ENCODE assay signal across 14 mouse cellular contexts in genomic region chr1:192861305-192861960, GRCm38 (mm10). TPM values are rescaled to one million over a fixed set of nuclear protein-coding genes. Genes with fewer than 3 reads are reported as not detected.
A peak's percentile ranks its signal among the peaks of the same experiment; 100 is the strongest.
DNase-seq lines count a peak whose midpoint lies in the region; ATAC-seq and TF ChIP-seq lines count a peak whose summit lies in the region.
"Had no signal": no experiment of that assay in that cellular context is flagged by ENCODE, and none has a peak within 500 bp of the region (broad histone marks: within the 10 kb centered on the region; RNA-seq: fewer than 3 reads in every experiment).

No protein-coding gene starts in this region.

- no peak overlapping the region for H3K9ac ChIP-seq in forebrain, embryonic 13.5 days
- no peak overlapping the region for H3K9ac ChIP-seq in forebrain, embryonic 12.5 days
- 0 out of 2 replicates have a peak overlapping the region, but pooled peaks have one; percentile 15 for H3K9ac ChIP-seq in midbrain, embryonic 13.5 days (replicated peaks)
- H3K9ac ChIP-seq in midbrain, embryonic 11.5 days (ENCODE audit: low read length) = no peak overlapping the region
- H3K9ac ChIP-seq: midbrain, embryonic 12.5 days had no signal

- H3K4me2 ChIP-seq in forebrain, embryonic 13.5 days = no peak overlapping the region
- no peak overlapping the region for H3K4me2 ChIP-seq in forebrain, embryonic 12.5 days
- H3K4me2 ChIP-seq in midbrain, embryonic 13.5 days (replicated peaks) = no peak overlapping the region
- no peak overlapping the region for H3K4me2 ChIP-seq in midbrain, embryonic 11.5 days
- H3K4me2 ChIP-seq: midbrain, embryonic 12.5 days had no signal

- peaks cover 7% of the 10 kb centered on the region for H3K4me1 ChIP-seq in forebrain, embryonic 13.5 days
- H3K4me1 ChIP-seq in forebrain, embryonic 12.5 days = peaks cover 2% of the 10 kb centered on the region
- peaks cover 5% of the 10 kb centered on the region for H3K4me1 ChIP-seq in midbrain, embryonic 13.5 days (replicated peaks)
- no peaks in the 10 kb centered on the region for H3K4me1 ChIP-seq in midbrain, embryonic 11.5 days (ENCODE audit: control insufficient read depth, insufficient read depth, low read length)
- H3K4me1 ChIP-seq in olfactory bulb, adult 2 months (ENCODE audit: control insufficient read depth, insufficient read depth, low read length) = peaks cover 15% of the 10 kb centered on the region

- H3K27me3 ChIP-seq in forebrain, embryonic 13.5 days = peaks cover 6% of the 10 kb centered on the region; the same call in 1 of the 2 replicates
- H3K27me3 ChIP-seq in forebrain, embryonic 12.5 days = peaks cover 19% of the 10 kb centered on the region
- 0 out of 2 replicates have a peak, but pooled peaks cover 4% of the 10 kb centered on the region for H3K27me3 ChIP-seq in midbrain, embryonic 13.5 days
- peaks cover 3% of the 10 kb centered on the region; the same call in 1 of the 2 replicates for H3K27me3 ChIP-seq in midbrain, embryonic 11.5 days (ENCODE audit: control insufficient read depth, insufficient read depth, low read length)

- ATAC-seq in forebrain, embryonic 13.5 days = peak; percentile 55; the same call in 1 of the 2 replicates
- ATAC-seq in forebrain, embryonic 12.5 days (ENCODE audit: low FRiP score) = no peak
- ATAC-seq in midbrain, embryonic 13.5 days = no peak
- no peak for ATAC-seq in midbrain, embryonic 11.5 days (ENCODE audit: low FRiP score)

- intact Hi-C loops in heart, postnatal 10 days (cut with DNase I) = no loop called here

- no peak overlapping the region; the same call in 1 of the 2 replicates for H3K27ac ChIP-seq in forebrain, embryonic 13.5 days
- H3K27ac ChIP-seq in forebrain, embryonic 12.5 days = no peak overlapping the region
- no peak overlapping the region for H3K27ac ChIP-seq in midbrain, embryonic 13.5 days
- no peak overlapping the region for H3K27ac ChIP-seq in midbrain, embryonic 11.5 days (ENCODE audit: low read depth, low read length)
- peak overlapping the region; percentile 62 for H3K27ac ChIP-seq in olfactory bulb, adult 2 months (ENCODE audit: insufficient read depth, low read depth, low read length)
- H3K27ac ChIP-seq: midbrain, embryonic 12.5 days had no signal

- WGBS in forebrain, embryonic 13.5 days = 66% methylated on average over 5 of the region's 5 CpGs
- 72% methylated on average over 5 of the region's 5 CpGs for WGBS in forebrain, embryonic 12.5 days
- 70% methylated on average over 5 of the region's 5 CpGs for WGBS in midbrain, embryonic 13.5 days
- 75% methylated on average over 5 of the region's 5 CpGs for WGBS in midbrain, embryonic 11.5 days
- 52% methylated on average over 5 of the region's 5 CpGs for WGBS in olfactory bulb, adult 2 months

- TF ChIP-seq POLR2A in olfactory bulb, adult 2 months (IDR thresholded peaks at IDR 0.05; ENCODE audit: insufficient read depth, low read depth, low read length) = no peak

- no peak for DNase-seq in midbrain, embryonic 11.5 days (ENCODE audit: low spot score, missing footprints)
- peak; percentile 62 for DNase-seq in forelimb bud, embryonic 11.5 days (ENCODE audit: low read depth, low spot score)
- DNase-seq in heart, postnatal 10 days = no peak
- no peak for DNase-seq in layer of hippocampus, postnatal 10 days (ENCODE audit: low spot score in 2 of 2)
- DNase-seq: adrenal gland, postnatal 25 days; cerebellum, adult 11-12 months; gastrocnemius, postnatal 10 days; kidney, adult 8-10 months; left cerebral cortex, postnatal 4 days had no signal

- no peaks in the 10 kb centered on the region for H3K36me3 ChIP-seq in forebrain, embryonic 13.5 days (ENCODE audit: poor library complexity, severe bottlenecking)
- H3K36me3 ChIP-seq in forebrain, embryonic 12.5 days (replicated peaks) = no peaks in the 10 kb centered on the region
- H3K36me3 ChIP-seq in midbrain, embryonic 13.5 days = no peaks in the 10 kb centered on the region
- no peaks in the 10 kb centered on the region for H3K36me3 ChIP-seq in midbrain, embryonic 11.5 days (ENCODE audit: control insufficient read depth, insufficient read depth, low read length)
- H3K36me3 ChIP-seq: midbrain, embryonic 12.5 days had no signal

- no peak overlapping the region for H3K4me3 ChIP-seq in forebrain, embryonic 13.5 days
- no peak overlapping the region for H3K4me3 ChIP-seq in forebrain, embryonic 12.5 days (replicated peaks)
- no peak overlapping the region for H3K4me3 ChIP-seq in midbrain, embryonic 13.5 days (replicated peaks)
- no peak overlapping the region for H3K4me3 ChIP-seq in midbrain, embryonic 11.5 days (ENCODE audit: low read depth, low read length)
- no peak overlapping the region for H3K4me3 ChIP-seq in olfactory bulb, adult 2 months (ENCODE audit: insufficient read depth, low read depth, low read length)
- H3K4me3 ChIP-seq: midbrain, embryonic 12.5 days had no signal

- TF ChIP-seq CTCF in olfactory bulb, adult 2 months (IDR thresholded peaks at IDR 0.05; ENCODE audit: insufficient read depth, low read depth, low read length) = no peak

- no peaks in the 10 kb centered on the region for H3K9me3 ChIP-seq in forebrain, embryonic 13.5 days (replicated peaks)
- H3K9me3 ChIP-seq in forebrain, embryonic 12.5 days = no peaks in the 10 kb centered on the region
- H3K9me3 ChIP-seq in midbrain, embryonic 13.5 days = no peaks in the 10 kb centered on the region
- no peaks in the 10 kb centered on the region for H3K9me3 ChIP-seq in midbrain, embryonic 11.5 days (ENCODE audit: control insufficient read depth, low read length)
- H3K9me3 ChIP-seq: midbrain, embryonic 12.5 days had no signal

RNA-seq across cellular contexts. Expression of gene Sertad4, which starts 5.9 kb away (rescaled TPM):
- polyA plus RNA-seq in forebrain, embryonic 13.5 days (2015; fragmentation: Nextera tagmentation; extraction: Ambion mirVana) = 20.4 and 20.5 TPM in 2 replicates
- 24.5 and 25.8 TPM in 2 replicates for polyA plus RNA-seq in forebrain, embryonic 12.5 days (2016; fragmentation: Nextera tagmentation; extraction: Ambion mirVana)
- polyA plus RNA-seq in midbrain, embryonic 13.5 days (2015; fragmentation: Nextera tagmentation; extraction: Ambion mirVana) = 33.2 and 38.7 TPM in 2 replicates
- 14.3 and 14.9 TPM in 2 replicates for polyA plus RNA-seq in midbrain, embryonic 11.5 days (2014; fragmentation: Nextera tagmentation; extraction: Ambion mirVana)
- polyA plus RNA-seq in olfactory bulb, adult 2 months (2012; ENCODE audit: insufficient read depth, insufficient read length, low replicate concordance, missing spikeins) = not detected in 2 replicates
- 10 to 100 TPM; 11.5 to 13.2 TPM for total RNA-seq in heart, postnatal 10 days (2021)
- total RNA-seq in layer of hippocampus, postnatal 10 days (2021) = 10 to 100 TPM; 29.4 to 30.1 TPM
